Mouse (Mus musculus) brown adipose tissue, adult 24 weeks (tissue): ENCODE measurements around the gene Traf3ip3. TPM values are rescaled to one million over a fixed set of nuclear protein-coding genes. Genes with fewer than 3 reads are reported as not detected.

ENCODE experiments used
- H3K27ac ChIP-seq: fragments of 200-500 bp; replicated peaks from 2 replicates; pipeline ENCODE4 v1.5.1; 2012; ENCODE audit warnings: low read depth, mild to moderate bottlenecking, low read length
- H3K4me1 ChIP-seq: fragments of 200-500 bp; 2 replicates; pipeline ENCODE4 v1.6.1; 2012; ENCODE audit warnings: low read length, mixed read lengths; ENCODE audit not compliant: control insufficient read depth, insufficient read depth, insufficient read length
- H3K4me3 ChIP-seq: fragments of 200-500 bp; 2 replicates; pipeline ENCODE4 v1.5.1; 2012; ENCODE audit warnings: low read depth, mild to moderate bottlenecking, low read length, moderate library complexity; ENCODE audit not compliant: insufficient read depth
- polyA plus RNA-seq: library from polyadenylated mRNA; stranded (reverse); fragments of >200 nt; gene quantifications from 2 replicates; pipeline ENCODE4 v1.2.4, GENCODE M21; 2012; ENCODE audit not compliant: missing spikeins, insufficient read depth, insufficient read length

Traf3ip3 gene
- polyA plus RNA-seq, 1 experiment: not detected

DNA sequence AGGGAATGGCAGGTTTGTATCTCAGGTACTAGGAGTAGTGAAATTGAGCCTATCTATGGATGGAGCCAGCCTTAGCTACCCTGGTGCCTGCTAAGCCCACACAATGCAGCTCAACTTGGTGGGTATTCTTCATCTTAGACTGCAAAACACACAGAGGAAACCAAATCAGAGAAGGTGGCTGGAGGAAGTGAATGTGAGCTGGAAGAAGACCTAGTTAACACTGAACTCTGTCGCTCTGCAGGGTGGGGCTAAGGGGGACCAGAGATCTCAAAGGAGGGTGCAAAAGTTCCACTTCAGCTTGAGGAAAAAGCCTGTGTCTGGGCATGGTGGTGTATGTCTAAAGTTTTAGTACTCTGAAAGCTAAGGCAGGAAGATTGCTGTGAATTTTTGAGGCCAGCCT, 41.9 kb downstream of the Traf3ip3 start:
- Histone ChIP-seq H3K27ac (no peak overlapping the region), H3K4me3 (no peak overlapping the region), H3K4me1 (peaks cover 5% of the 10 kb centered on the region; the same call in 1 of the 2 replicates)

DNA sequence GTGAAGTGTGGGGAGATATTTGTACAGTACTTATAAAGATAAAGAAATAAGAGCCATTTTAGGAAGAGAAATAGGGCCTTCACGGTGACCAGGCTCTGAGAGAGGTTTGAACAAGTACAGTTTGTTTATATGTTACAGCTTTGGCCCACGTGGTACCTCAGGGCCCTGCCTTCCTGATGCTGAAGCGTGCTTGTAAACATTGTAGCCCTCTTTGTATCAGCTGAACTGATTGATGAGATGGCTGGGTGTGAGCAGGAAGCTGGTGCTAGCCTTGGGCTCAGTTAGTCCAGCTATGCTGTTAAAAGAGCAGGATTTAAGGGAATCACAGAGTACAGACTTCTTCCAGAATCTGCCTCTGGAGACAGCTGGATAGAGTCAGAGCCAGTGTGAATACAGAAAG, 42.3 kb downstream of the Traf3ip3 start:
- peaks cover 5% of the 10 kb centered on the region; the same call in 1 of the 2 replicates for H3K4me1 ChIP-seq

DNA sequence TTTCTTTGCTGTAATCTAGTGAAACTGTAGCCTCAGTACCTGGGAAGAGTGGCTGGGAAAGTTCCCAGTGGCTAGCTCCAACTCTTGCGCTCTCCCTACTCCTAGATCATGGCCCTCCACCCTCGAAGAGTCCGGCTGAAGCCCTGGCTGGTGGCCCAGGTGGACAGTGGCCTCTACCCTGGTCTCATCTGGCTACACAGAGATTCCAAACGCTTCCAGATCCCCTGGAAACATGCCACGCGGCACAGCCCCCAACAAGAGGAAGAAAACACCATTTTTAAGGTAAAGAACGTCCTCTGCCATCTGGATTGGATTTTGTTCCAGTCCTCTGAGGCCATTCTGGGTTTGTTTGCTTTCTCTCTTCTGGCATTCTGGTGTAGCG, 44.4 kb downstream of the Traf3ip3 start:
- peaks cover 5% of the 10 kb centered on the region; the same call in 1 of the 2 replicates for H3K4me1 ChIP-seq
- no peak overlapping the region for H3K27ac ChIP-seq
- H3K4me3 ChIP-seq: no peak overlapping the region

More for the DNA sequence above, 42.3 kb downstream of the Traf3ip3 start:
- Histone ChIP-seq H3K4me3 (no peak overlapping the region), H3K27ac (no peak overlapping the region)

DNA sequence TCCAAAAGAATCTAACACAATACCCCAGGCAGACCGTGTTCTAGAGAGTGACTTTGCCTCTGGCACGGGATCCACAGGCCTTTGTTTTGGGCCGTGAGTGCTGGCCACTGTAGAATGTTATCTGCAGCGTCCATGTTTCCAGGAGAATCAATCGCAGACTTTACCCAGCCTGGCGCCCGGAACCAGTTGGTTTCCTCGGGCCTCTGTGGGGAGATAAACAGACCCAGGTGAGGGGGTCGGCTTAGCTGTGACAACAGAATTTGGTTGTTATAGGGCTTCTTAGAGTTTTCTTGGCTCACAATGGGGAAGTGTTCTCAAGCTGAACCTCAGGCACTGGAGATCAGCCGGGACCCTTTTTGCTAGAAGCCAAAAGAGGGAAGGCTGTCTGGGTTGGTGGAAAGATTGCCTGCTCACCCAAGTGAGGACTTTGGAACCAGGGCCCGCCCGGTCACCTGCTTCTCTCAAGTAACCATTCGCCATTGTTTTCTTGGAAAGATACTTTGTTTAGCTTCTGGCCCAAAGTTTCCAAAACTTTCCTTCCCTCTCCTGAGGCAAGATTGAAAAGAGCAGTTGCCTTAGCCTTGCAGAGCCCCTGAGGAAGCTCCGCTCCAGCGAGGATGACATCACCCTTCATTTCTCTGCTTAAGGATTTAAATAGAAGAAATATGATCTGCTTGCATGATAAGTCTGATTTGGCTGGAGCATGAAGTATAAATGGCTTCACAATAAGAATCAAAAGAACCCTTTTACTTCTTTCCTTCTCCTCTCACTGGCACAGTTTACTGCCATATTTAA, 45.0 kb downstream of the Traf3ip3 start:
- H3K4me3 ChIP-seq: no peak overlapping the region

DNA sequence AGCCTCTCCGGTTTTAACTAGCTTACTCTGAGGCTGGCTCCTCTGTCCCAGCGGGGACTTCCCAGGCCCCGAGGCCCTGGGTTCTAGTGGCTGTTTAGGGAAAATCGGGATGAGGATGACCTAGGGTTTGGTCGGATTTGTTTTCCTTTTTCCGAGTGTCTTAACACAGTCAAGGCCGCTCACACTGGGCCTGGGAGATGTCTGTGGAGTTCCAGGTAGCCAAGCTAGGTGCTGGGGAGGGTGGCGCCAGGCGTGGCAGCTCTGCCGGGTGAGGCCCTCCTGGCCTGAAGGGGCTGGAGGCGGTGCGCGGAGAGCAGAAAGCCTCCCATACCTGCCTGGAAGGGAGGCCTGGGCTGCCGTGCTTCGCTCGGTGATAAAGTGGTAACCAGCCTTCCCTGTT, 47.9 kb downstream of the Traf3ip3 start:
- Histone ChIP-seq H3K27ac (no peak overlapping the region), H3K4me1 (no peaks in the 10 kb centered on the region; the same call in 1 of the 2 replicates), H3K4me3 (no peak overlapping the region)

More for the DNA sequence above, 45.0 kb downstream of the Traf3ip3 start:
- peaks cover 5% of the 10 kb centered on the region; the same call in 1 of the 2 replicates for H3K4me1 ChIP-seq
- H3K27ac ChIP-seq: no peak overlapping the region

DNA sequence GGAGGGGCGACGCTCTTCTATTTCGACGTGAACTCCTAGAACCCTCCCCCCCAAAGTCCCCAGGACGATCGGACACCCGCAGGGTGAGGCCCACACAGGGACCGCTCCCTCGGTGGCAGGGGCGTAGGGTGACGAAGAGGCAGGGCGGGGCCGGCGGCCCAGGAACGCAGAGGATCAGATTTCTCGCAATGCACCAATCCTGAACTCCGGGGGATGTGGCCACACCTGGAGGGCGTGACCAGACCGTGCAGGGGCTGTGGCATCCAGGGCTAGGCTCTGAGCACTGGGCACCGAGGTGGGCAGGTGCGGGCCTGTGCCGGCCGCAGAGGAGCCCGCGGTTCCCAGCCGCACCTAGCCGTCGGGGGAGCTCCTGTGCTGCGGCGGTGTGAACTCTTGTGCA, 48.6 kb downstream of the Traf3ip3 start, which contains the start of gene Irf6:
Gene Irf6 (plus strand): TSS at position 240 of the 400 bp plus-strand sequence.
- no peak within 1 kb of the TSS for H3K27ac ChIP-seq
- H3K4me3 ChIP-seq: peak within 1 kb of the TSS; percentile 27
- H3K4me1 ChIP-seq: no peaks in the 10 kb centered on the region; the same call in 1 of the 2 replicates

DNA sequence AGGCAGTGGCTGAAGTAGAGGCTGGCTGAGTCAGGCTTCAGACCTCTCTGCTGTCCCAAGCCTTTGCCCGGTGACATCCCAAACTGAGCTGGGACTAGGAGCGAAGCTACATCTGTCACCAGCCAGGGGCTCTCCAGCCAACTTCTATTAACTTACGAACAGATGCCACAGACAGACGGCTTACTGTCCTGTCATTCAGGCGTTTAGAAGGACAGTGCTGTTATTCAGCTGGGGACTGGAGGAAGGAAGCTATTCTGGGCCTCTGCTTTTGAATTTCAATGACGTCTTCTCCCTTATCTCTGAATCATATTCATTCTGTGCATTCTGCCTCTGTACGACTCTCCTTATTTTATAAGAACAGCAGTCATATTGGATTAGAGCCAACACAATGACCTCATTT, 50.4 kb downstream of the Traf3ip3 start:
- H3K4me3 ChIP-seq: no peak overlapping the region
- no peaks in the 10 kb centered on the region; the same call in 1 of the 2 replicates for H3K4me1 ChIP-seq
- no peak overlapping the region for H3K27ac ChIP-seq

DNA sequence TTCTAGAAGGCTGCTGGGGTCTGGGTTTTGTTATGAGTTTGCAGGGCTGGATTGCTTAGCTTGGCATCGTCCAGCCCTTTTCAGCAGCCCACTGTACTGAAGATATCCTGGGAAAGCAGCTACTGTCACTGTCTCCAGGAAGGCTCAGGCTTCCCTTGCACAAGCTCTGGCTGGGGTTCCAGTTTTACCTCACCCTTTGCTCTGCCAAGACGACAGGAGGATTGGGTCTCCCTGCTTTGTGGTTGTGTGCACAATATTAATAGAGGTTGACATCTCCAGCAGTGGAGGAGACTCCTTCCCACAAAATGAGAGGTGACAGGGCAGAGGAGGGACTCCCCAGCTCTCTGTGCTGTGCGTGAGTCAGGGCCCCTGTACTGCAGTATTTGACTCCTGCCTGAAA, 52.3 kb downstream of the Traf3ip3 start:
- Histone ChIP-seq H3K4me3 (no peak overlapping the region), H3K4me1 (no peaks in the 10 kb centered on the region; the same call in 1 of the 2 replicates), H3K27ac (no peak overlapping the region)

DNA sequence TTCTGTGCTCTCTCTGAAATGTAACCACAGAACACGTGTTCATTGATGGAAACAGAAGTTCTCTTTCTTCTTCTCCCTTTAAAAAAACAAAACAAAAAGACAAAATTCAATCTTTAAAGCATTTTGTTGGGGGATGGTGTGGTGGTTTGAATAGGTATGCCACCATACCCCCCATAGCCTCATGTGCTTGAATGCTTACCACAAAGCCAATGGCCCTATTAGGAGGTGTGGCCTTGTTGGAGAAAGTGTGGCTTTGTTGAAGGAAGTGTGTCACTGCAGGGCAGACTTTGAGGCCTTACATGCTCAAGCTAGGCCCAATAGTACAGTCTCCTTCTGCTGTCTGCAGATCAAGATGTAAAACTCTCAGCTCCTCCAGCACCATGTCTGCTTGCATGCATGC, 55.1 kb downstream of the Traf3ip3 start:
- Histone ChIP-seq H3K4me3 (no peak overlapping the region), H3K27ac (no peak overlapping the region), H3K4me1 (no peaks in the 10 kb centered on the region)

DNA sequence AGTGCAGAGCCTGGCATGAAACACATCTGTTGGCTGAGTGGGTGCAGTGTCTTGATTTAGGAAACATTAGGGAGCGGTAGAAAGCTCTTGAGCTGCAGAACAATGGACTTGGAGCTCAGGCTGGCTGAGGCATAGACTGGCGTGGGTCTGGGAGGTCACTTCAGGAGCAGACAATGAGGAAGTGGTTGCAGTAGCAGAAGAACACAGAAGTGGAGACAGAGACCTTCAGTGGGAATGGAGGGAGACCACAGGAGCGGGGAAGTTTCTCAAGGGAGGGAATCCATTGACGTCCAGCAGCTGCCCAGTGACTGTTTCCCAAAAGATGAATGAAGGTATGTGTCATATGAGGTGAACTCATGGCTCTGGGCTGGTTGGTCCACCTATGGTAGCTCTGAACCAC, 56.4 kb downstream of the Traf3ip3 start:
- Histone ChIP-seq H3K4me3 (no peak overlapping the region), H3K4me1 (no peaks in the 10 kb centered on the region), H3K27ac (no peak overlapping the region)

DNA sequence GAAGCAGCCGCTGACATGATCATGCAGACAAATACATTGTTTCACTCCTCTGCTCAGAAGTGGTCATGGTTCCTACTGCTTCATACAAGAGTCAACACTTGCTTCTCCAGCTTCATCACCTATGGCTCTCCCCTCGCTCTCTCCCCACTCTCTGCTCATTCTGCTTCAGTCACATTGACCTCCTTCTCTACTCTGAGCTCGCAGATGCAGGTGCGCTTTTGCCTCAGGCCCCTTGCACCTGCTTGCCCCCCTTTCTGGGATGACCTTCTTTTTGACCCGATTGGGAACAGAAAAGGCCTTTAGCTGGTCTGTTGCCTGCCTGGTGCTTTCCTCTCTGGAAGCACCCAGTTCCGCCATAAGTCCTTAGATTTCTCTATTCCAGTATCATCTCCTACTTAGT, 57.0 kb downstream of the Traf3ip3 start:
- Histone ChIP-seq H3K4me3 (no peak overlapping the region), H3K27ac (no peak overlapping the region), H3K4me1 (no peaks in the 10 kb centered on the region)

DNA sequence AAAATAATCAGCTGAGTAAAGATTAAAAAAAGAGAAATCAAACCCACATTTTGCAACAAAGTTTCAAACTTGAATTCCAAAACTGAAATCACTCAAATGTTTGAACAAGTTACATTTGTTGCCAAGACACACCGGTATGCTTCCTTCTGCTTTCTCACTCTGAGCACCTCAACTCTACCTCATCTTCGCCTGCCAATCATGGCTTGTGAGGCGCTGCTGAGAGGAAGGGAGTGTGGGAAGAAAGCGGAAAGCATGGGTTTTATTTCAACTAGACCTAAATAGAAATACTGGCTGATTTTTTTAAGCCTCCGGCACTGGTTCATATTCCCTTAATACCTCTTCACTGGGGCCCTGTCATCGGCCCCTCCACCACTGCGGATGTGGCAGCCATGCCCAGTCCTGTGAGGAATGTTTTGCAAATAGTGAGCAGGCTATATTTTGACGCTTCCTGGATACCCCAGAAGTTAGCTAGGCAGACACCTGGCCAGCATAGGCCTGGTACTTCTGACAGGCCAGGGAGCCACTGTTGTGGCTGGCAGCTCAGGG, 58.9 kb downstream of the Traf3ip3 start:
- Histone ChIP-seq H3K27ac (no peak overlapping the region), H3K4me3 (no peak overlapping the region), H3K4me1 (no peaks in the 10 kb centered on the region)

DNA sequence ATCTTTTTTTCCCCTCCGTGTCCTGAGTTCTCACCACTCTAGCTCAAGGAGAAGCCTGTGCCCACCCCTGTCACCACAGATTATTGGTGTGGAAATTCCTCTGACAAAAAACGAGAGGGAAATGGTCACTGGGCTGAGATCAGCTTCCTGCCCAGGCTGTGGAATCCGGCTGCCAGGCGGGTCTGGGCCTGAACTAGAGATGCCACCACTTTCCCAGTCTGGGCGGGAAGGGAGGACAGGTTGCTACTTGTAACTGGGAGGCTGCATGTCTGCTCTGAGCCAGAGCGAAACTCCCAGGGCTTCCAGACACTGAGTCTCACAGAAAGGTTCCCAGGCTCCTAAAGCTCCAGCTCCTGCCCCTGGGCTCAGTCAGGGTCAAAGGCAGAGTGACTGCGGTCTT, 60.4 kb downstream of the Traf3ip3 start:
- Histone ChIP-seq H3K27ac (no peak overlapping the region), H3K4me3 (no peak overlapping the region), H3K4me1 (no peaks in the 10 kb centered on the region)

DNA sequence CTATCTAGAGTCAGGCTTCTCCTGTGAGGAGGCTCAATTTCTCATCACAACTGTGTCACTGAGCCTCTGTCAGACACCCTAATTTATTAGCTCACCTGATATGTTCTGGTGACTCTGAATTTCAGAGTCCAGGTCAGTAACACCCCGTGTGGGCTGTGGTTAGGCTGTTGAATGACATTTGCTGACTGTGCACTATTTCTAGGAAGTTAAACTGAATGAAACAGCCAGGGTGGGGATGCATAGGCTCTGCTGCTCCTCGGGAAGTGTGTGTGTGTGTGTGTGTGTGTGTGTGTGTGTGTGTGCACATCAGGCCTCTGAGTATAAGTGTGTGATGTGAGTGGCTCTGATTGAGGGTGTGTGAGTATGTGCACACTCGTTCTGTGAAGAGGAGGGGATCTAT, 62.8 kb downstream of the Traf3ip3 start:
- Histone ChIP-seq H3K4me3 (no peak overlapping the region), H3K4me1 (no peaks in the 10 kb centered on the region), H3K27ac (no peak overlapping the region)

DNA sequence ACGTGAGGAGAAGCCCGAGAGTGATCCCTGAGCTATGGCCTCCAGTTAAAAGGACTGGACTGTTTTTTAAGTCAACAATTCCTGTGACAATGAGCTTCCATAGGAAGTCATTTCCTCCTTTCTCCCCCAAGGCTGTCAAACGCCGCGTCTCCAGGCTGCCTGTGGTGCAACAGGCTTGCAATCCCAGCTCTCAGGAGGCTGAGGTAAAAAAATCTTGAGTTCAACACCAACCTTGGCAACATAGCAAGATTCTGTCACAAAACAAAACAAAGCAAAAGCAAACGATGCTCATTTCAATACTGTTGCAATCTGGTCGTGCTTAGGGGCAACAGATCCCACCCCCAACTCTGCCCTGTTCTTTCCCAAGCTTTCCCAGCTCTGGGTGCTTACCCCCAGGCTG, 63.4 kb downstream of the Traf3ip3 start:
- H3K4me3 ChIP-seq: no peak overlapping the region
- H3K27ac ChIP-seq: no peak overlapping the region
- no peaks in the 10 kb centered on the region for H3K4me1 ChIP-seq

DNA sequence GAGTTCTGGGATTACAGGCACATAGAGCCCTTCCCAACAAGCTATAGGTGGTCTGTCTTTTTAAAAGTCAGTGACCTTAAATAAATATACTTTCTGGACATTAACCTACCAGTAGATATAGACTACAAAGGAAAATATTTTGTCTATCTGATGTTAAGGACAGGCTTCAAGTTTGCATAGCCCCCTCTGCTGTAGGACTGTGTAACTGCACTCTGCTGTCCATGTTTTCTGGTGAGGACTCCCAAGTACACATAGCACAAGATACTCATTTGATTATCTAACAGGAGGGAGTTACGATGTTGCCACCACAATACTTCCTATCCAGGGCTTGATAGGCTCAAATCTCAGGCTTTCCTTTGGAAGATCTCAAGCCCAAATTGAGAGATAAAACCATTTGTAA, 67.8 kb downstream of the Traf3ip3 start:
- H3K4me3 ChIP-seq: no peak overlapping the region
- no peak overlapping the region for H3K27ac ChIP-seq
- no peaks in the 10 kb centered on the region for H3K4me1 ChIP-seq
